Mouse (Mus musculus) central nervous system, embryonic 11.5 days (tissue): ENCODE data around the gene Pttg1ip. TPM values are rescaled to one million over a fixed set of nuclear protein-coding genes. Genes with fewer than 3 reads are reported as not detected.

Experiments used
- polyA plus RNA-seq: library from polyadenylated mRNA; depleted of rRNA; stranded (reverse); fragments of >200 nt; gene quantifications from 2 replicates; pipeline ENCODE4 v1.2.3, GENCODE M21; 2012; rRNA removed

Gene Pttg1ip
- polyA plus RNA-seq, result 66.2 and 75.4 TPM in 2 replicates

GRCm38 (mm10) chr10:77581408-77582284, at the start of gene Pttg1ip:
Gene Pttg1ip (plus strand): TSS chr10:77581720.

GRCm38 (mm10) chr10:77605908-77606826, 24.6 kb downstream of the Pttg1ip start, which contains the start of the genes Sumo3 and Gm49325:
Gene Sumo3 (plus strand): TSS chr10:77606097.
Gene Gm49325 (plus strand): TSS chr10:77606197.

GRCm38 (mm10) chr10:77622055-77622988, 40.8 kb downstream of the Pttg1ip start, which contains the start of gene Ube2g2:
Gene Ube2g2 (plus strand): TSS chr10:77622275.

Other genes with a start within 250 kb of the Pttg1ip start
- gene Adarb1, start 163.4 kb upstream of the Pttg1ip start, polyA plus RNA-seq, result 6.8 and 7.6 TPM in 2 replicates
- 35.5 and 67.5 TPM in 2 replicates for gene Fam207a, start 65.9 kb upstream of the Pttg1ip start, polyA plus RNA-seq
- gene Itgb2, start 51.5 kb upstream of the Pttg1ip start, polyA plus RNA-seq, result 1.3 and 1.8 TPM in 2 replicates
- gene Sumo3, start 24.4 kb downstream of the Pttg1ip start, polyA plus RNA-seq, result 343 and 431 TPM in 2 replicates
- 75.0 and 115 TPM in 2 replicates for gene Gm49325, start 24.5 kb downstream of the Pttg1ip start, polyA plus RNA-seq
- 58.8 and 134 TPM in 2 replicates for gene Ube2g2, start 40.6 kb downstream of the Pttg1ip start, polyA plus RNA-seq
- 0.92 and 1.3 TPM in 2 replicates for gene Tspear, start 104.8 kb downstream of the Pttg1ip start, polyA plus RNA-seq
- not detected in 2 replicates for gene Gm19402, start 109.0 kb downstream of the Pttg1ip start, polyA plus RNA-seq
- not detected in 2 replicates for gene Gm9508, start 115.5 kb downstream of the Pttg1ip start, polyA plus RNA-seq
- not detected in 2 replicates for gene Gm10272, start 124.9 kb downstream of the Pttg1ip start, polyA plus RNA-seq
- gene Gm10024, start 129.7 kb downstream of the Pttg1ip start, polyA plus RNA-seq, result not detected in 2 replicates
- not detected in 2 replicates for gene Gm10142, start 134.1 kb downstream of the Pttg1ip start, polyA plus RNA-seq
- not detected in 2 replicates for gene Krtap12-1, start 138.9 kb downstream of the Pttg1ip start, polyA plus RNA-seq
- gene Gm10100, start 144.8 kb downstream of the Pttg1ip start, polyA plus RNA-seq, result not detected in 2 replicates
- gene Gm18596, start 160.9 kb downstream of the Pttg1ip start, polyA plus RNA-seq, result not detected in 2 replicates
- gene Gm9736, start 169.6 kb downstream of the Pttg1ip start, polyA plus RNA-seq, result not detected in 2 replicates
- not detected in 2 replicates for gene Gm3233, start 178.0 kb downstream of the Pttg1ip start, polyA plus RNA-seq
- gene Gm3238, start 189.6 kb downstream of the Pttg1ip start, polyA plus RNA-seq, result not detected in 2 replicates
- not detected in 2 replicates for gene Gm7138, start 195.2 kb downstream of the Pttg1ip start, polyA plus RNA-seq
- not detected in 2 replicates for gene Gm3250, start 200.8 kb downstream of the Pttg1ip start, polyA plus RNA-seq
- not detected in 2 replicates for gene Gm7137, start 206.5 kb downstream of the Pttg1ip start, polyA plus RNA-seq
- gene Gm9639, start 213.4 kb downstream of the Pttg1ip start, polyA plus RNA-seq, result not detected in 2 replicates
- not detected in 2 replicates for gene Gm19668, start 217.4 kb downstream of the Pttg1ip start, polyA plus RNA-seq
- gene Gm9507, start 230.1 kb downstream of the Pttg1ip start, polyA plus RNA-seq, result 0.08 TPM in 1 of 2 replicates, not detected in the other
- not detected in 2 replicates for gene Gm2696, start 233.0 kb downstream of the Pttg1ip start, polyA plus RNA-seq
- gene Krtap10-4, start 245.4 kb downstream of the Pttg1ip start, polyA plus RNA-seq, result not detected in 2 replicates